Mouse (Mus musculus): ENCODE measurements at regions not wholly inside any gene's neighbourhood (a gene's known extent, or its start where the extent isn't known, plus 50 kb on each side); places are given as distances from the start of the nearest gene placed in this dataset.

GRCm38 (mm10) chr3:52158788-52159260 lies 53.9 kb upstream of the Maml3 start:
- Histone ChIP-seq H3K4me2 (ENCODE audit: low read length) (no peak overlapping the region), H3K27ac (ENCODE audit: low read length) (no peak overlapping the region), H3K4me1 (ENCODE audit: control insufficient read depth, insufficient read depth, low read length) (no peaks in the 10 kb centered on the region), H3K4me3 (ENCODE audit: low read depth, low read length) (no peak overlapping the region), H3K9me3 (replicated peaks; ENCODE audit: control insufficient read depth, low read length, poor library complexity, severe bottlenecking) (no peaks in the 10 kb centered on the region), H3K27me3 (ENCODE audit: control insufficient read depth, insufficient read depth, low read depth, low read length) (no peaks in the 10 kb centered on the region), H3K9ac (ENCODE audit: low read depth, low read length) (no peak overlapping the region), H3K36me3 (ENCODE audit: control insufficient read depth, insufficient read depth, low read length) (no peaks in the 10 kb centered on the region)
- ATAC-seq = no peak
- 86% methylated on average over 3 of the region's 3 CpGs for WGBS

GRCm38 (mm10) chr3:52161688-52162087 lies 56.8 kb upstream of the Maml3 start:
- WGBS = 61% methylated on average over 3 of the region's 3 CpGs
- H3K9me3 ChIP-seq (replicated peaks; ENCODE audit: control insufficient read depth, low read length, poor library complexity, severe bottlenecking) = no peaks in the 10 kb centered on the region
- ATAC-seq = no peak

GRCm38 (mm10) chr3:52163990-52164389 lies 59.1 kb upstream of the Maml3 start:
- Histone ChIP-seq H3K27ac (ENCODE audit: low read length) (no peak overlapping the region), H3K4me3 (ENCODE audit: low read depth, low read length) (no peak overlapping the region), H3K4me1 (ENCODE audit: control insufficient read depth, insufficient read depth, low read length) (no peaks in the 10 kb centered on the region), H3K9ac (ENCODE audit: low read depth, low read length) (peak overlapping the region; percentile 28; the same call in 1 of the 2 replicates), H3K4me2 (ENCODE audit: low read length) (no peak overlapping the region), H3K9me3 (replicated peaks; ENCODE audit: control insufficient read depth, low read length, poor library complexity, severe bottlenecking) (no peaks in the 10 kb centered on the region), H3K27me3 (ENCODE audit: control insufficient read depth, insufficient read depth, low read depth, low read length) (no peaks in the 10 kb centered on the region), H3K36me3 (ENCODE audit: control insufficient read depth, insufficient read depth, low read length) (no peaks in the 10 kb centered on the region)
- WGBS = 80% methylated on average over 16 of the region's 16 CpGs
- no peak for ATAC-seq

More at GRCm38 (mm10) chr3:52161688-52162087, 56.8 kb upstream of the Maml3 start:
- Histone ChIP-seq H3K4me2 (ENCODE audit: low read length) (no peak overlapping the region), H3K9ac (ENCODE audit: low read depth, low read length) (no peak overlapping the region), H3K4me3 (ENCODE audit: low read depth, low read length) (no peak overlapping the region), H3K27me3 (ENCODE audit: control insufficient read depth, insufficient read depth, low read depth, low read length) (no peaks in the 10 kb centered on the region), H3K4me1 (ENCODE audit: control insufficient read depth, insufficient read depth, low read length) (no peaks in the 10 kb centered on the region), H3K36me3 (ENCODE audit: control insufficient read depth, insufficient read depth, low read length) (no peaks in the 10 kb centered on the region), H3K27ac (ENCODE audit: low read length) (no peak overlapping the region)

- no peak overlapping the region for H3K9ac ChIP-seq (ENCODE audit: low read depth, low read length)
- H3K27me3 ChIP-seq (ENCODE audit: control insufficient read depth, insufficient read depth, low read depth, low read length) = no peaks in the 10 kb centered on the region
- ATAC-seq = no peak
- H3K4me3 ChIP-seq (ENCODE audit: low read depth, low read length) = no peak overlapping the region
- no peaks in the 10 kb centered on the region for H3K4me1 ChIP-seq (ENCODE audit: control insufficient read depth, insufficient read depth, low read length)
- H3K9me3 ChIP-seq (replicated peaks; ENCODE audit: control insufficient read depth, low read length, poor library complexity, severe bottlenecking) = no peaks in the 10 kb centered on the region
- H3K36me3 ChIP-seq (ENCODE audit: control insufficient read depth, insufficient read depth, low read length) = no peaks in the 10 kb centered on the region
- H3K27ac ChIP-seq (ENCODE audit: low read length) = no peak overlapping the region
- 92% methylated on average over 7 of the region's 7 CpGs for WGBS
- H3K4me2 ChIP-seq (ENCODE audit: low read length) = no peak overlapping the region
Observed at GRCm38 (mm10) chr3:52167420-52167819, 62.5 kb upstream of the Maml3 start.

- H3K27ac ChIP-seq (ENCODE audit: low read length) = no peak overlapping the region
- no peak overlapping the region for H3K9ac ChIP-seq (ENCODE audit: low read depth, low read length)
- 93% methylated on average over 7 of the region's 7 CpGs for WGBS
- H3K4me1 ChIP-seq (ENCODE audit: control insufficient read depth, insufficient read depth, low read length) = no peaks in the 10 kb centered on the region
- H3K27me3 ChIP-seq (ENCODE audit: control insufficient read depth, insufficient read depth, low read depth, low read length) = no peaks in the 10 kb centered on the region
- ATAC-seq = no peak
- H3K36me3 ChIP-seq (ENCODE audit: control insufficient read depth, insufficient read depth, low read length) = no peaks in the 10 kb centered on the region
- no peaks in the 10 kb centered on the region for H3K9me3 ChIP-seq (replicated peaks; ENCODE audit: control insufficient read depth, low read length, poor library complexity, severe bottlenecking)
- H3K4me2 ChIP-seq (ENCODE audit: low read length) = no peak overlapping the region
- H3K4me3 ChIP-seq (ENCODE audit: low read depth, low read length) = no peak overlapping the region
Observed at GRCm38 (mm10) chr3:52170847-52171246, 66.0 kb upstream of the Maml3 start.

- Histone ChIP-seq H3K27me3 (ENCODE audit: control insufficient read depth, insufficient read depth, low read depth, low read length) (no peaks in the 10 kb centered on the region), H3K27ac (ENCODE audit: low read length) (no peak overlapping the region), H3K4me2 (ENCODE audit: low read length) (no peak overlapping the region), H3K9ac (ENCODE audit: low read depth, low read length) (no peak overlapping the region), H3K9me3 (replicated peaks; ENCODE audit: control insufficient read depth, low read length, poor library complexity, severe bottlenecking) (no peaks in the 10 kb centered on the region), H3K4me3 (ENCODE audit: low read depth, low read length) (no peak overlapping the region), H3K36me3 (ENCODE audit: control insufficient read depth, insufficient read depth, low read length) (no peaks in the 10 kb centered on the region), H3K4me1 (ENCODE audit: control insufficient read depth, insufficient read depth, low read length) (no peaks in the 10 kb centered on the region)
- no peak for ATAC-seq
- 88% methylated on average over 5 of the region's 5 CpGs for WGBS
Observed at GRCm38 (mm10) chr3:52171303-52171702, 66.4 kb upstream of the Maml3 start.

- Histone ChIP-seq H3K4me1 (ENCODE audit: control insufficient read depth, insufficient read depth, low read length) (no peaks in the 10 kb centered on the region; the same call in 1 of the 2 replicates), H3K4me3 (ENCODE audit: low read depth, low read length) (no peak overlapping the region), H3K9ac (ENCODE audit: low read depth, low read length) (no peak overlapping the region), H3K4me2 (ENCODE audit: low read length) (no peak overlapping the region), H3K27me3 (ENCODE audit: control insufficient read depth, insufficient read depth, low read depth, low read length) (no peaks in the 10 kb centered on the region), H3K36me3 (ENCODE audit: control insufficient read depth, insufficient read depth, low read length) (no peaks in the 10 kb centered on the region), H3K9me3 (replicated peaks; ENCODE audit: control insufficient read depth, low read length, poor library complexity, severe bottlenecking) (no peaks in the 10 kb centered on the region), H3K27ac (ENCODE audit: low read length) (no peak overlapping the region)
- no peak for ATAC-seq
- WGBS = 88% methylated on average over 1 of the region's 1 CpGs
Observed at GRCm38 (mm10) chr3:52173490-52173889, 68.6 kb upstream of the Maml3 start.

GRCm38 (mm10) chr3:52176108-52176507 lies 71.2 kb upstream of the Maml3 start:
- Histone ChIP-seq H3K9me3 (replicated peaks; ENCODE audit: control insufficient read depth, low read length, poor library complexity, severe bottlenecking) (no peaks in the 10 kb centered on the region), H3K27ac (ENCODE audit: low read length) (no peak overlapping the region), H3K4me1 (ENCODE audit: control insufficient read depth, insufficient read depth, low read length) (peaks cover 20% of the 10 kb centered on the region), H3K4me2 (ENCODE audit: low read length) (no peak overlapping the region), H3K36me3 (ENCODE audit: control insufficient read depth, insufficient read depth, low read length) (no peaks in the 10 kb centered on the region), H3K9ac (ENCODE audit: low read depth, low read length) (no peak overlapping the region), H3K27me3 (ENCODE audit: control insufficient read depth, insufficient read depth, low read depth, low read length) (no peaks in the 10 kb centered on the region), H3K4me3 (ENCODE audit: low read depth, low read length) (no peak overlapping the region)
- no peak for ATAC-seq
- WGBS = 64% methylated on average over 8 of the region's 8 CpGs

- no peak overlapping the region for H3K4me3 ChIP-seq (ENCODE audit: low read depth, low read length)
- H3K9me3 ChIP-seq (replicated peaks; ENCODE audit: control insufficient read depth, low read length, poor library complexity, severe bottlenecking) = no peaks in the 10 kb centered on the region
- H3K27ac ChIP-seq (ENCODE audit: low read length) = peak overlapping the region; percentile 86
- no peak for ATAC-seq
- H3K36me3 ChIP-seq (ENCODE audit: control insufficient read depth, insufficient read depth, low read length) = no peaks in the 10 kb centered on the region
- no peaks in the 10 kb centered on the region for H3K27me3 ChIP-seq (ENCODE audit: control insufficient read depth, insufficient read depth, low read depth, low read length)
- H3K4me1 ChIP-seq (ENCODE audit: control insufficient read depth, insufficient read depth, low read length) = peaks cover 20% of the 10 kb centered on the region
- peak overlapping the region; percentile 43 for H3K4me2 ChIP-seq (ENCODE audit: low read length)
- 68% methylated on average over 9 of the region's 9 CpGs for WGBS
- no peak overlapping the region for H3K9ac ChIP-seq (ENCODE audit: low read depth, low read length)
Observed at GRCm38 (mm10) chr3:52178851-52179250, 74.0 kb upstream of the Maml3 start.

Measured in midbrain, embryonic 16.5 days (tissue).